Mouse (Mus musculus) heart, postnatal 10 days (tissue): Measurements from ENCODE around the gene Pkn3. TPM values are rescaled to one million over a fixed set of nuclear protein-coding genes. Genes with fewer than 3 reads are reported as not detected.
"Not testable (repeated sequence)": the region's sequence is repeated elsewhere in the genome, so short reads cannot be mapped to it uniquely, and the experiment has no call there.

Source experiments
- DNase-seq, 2 experiments: peaks; one replicate each; pipeline ENCODE4 v3.0.0; 2021
- intact Hi-C: fragments of 180-260 bp; cut with DNase I; formaldehyde crosslinking; loops from one replicate; pipeline ENCODE4 v1.15.1; 2025
- total RNA-seq, 2 experiments: library from RNA; stranded (reverse); gene quantifications; 2 replicates each; pipeline ENCODE4 v1.2.3; 2021

Pkn3 gene
- total RNA-seq, 2 experiments from 2014 or later, result 11.4 to 12.9 TPM

DNA sequence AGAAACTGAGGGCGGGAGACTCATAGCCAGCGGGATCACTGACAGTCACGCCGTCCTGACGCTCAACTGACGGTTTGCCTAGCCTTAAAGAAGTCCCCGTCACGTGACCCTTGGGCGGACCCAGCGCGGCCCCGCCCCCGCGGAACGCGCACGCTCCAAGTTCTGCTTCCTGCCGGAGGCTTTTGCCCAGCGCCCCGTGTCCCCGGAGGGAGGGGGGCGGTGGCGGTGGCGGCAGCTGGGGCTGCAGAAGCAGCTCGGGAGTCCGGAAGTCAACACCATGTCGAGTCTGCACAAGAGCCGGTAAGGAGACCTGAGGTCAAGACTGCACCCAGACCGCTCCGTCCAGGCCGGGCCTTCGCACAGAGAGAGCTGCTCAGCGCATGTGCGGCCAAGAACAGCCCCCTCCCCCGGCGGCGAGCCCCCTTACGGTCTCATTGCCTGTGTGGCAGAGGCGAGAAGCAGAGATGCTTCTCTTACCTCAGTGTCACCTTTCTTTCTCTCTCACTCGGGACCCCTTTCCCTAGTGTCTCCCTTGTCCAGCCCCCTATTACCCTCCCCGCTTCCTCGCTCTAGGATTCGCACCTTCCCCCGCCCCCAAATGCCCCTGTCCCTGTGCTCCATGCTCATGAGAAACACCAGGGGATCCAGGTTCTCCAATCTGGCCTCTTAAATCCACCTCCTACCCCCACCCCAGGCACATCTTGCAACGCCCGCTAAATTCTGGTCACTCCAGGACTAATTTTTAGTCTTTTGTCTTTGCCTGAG lies 56.3 kb downstream of the Pkn3 start, which contains the start of gene Tbc1d13:
TSS of gene Tbc1d13 (plus strand) at position 134 of the 765 bp plus-strand sequence.
- peak; percentile 99 for DNase-seq
- intact Hi-C loops, result loop anchor here (1.0 to 2.0 kb wide), 2 partner anchors 9 to 29 kb away; partner anchors contain the start of gene Zer1

DNA sequence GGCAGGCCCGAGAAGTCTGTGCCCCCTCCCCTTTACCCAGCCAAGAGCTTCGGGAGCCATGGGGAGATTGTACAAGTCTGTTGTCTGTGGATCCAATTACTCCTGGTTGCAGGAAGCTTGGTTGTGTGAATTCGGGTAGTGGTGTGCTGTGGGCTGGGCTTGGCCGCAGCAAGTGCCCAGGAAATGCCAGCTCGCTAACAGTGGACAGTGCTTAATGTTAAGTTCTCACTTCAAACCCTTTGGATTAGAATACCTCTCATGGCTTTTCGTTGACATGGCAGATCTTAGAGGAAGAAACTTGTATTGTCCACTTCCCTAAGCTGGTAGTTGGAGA lies 56.9 kb downstream of the Pkn3 start:
- intact Hi-C loops, result no loop called here
- no peak for DNase-seq

DNA sequence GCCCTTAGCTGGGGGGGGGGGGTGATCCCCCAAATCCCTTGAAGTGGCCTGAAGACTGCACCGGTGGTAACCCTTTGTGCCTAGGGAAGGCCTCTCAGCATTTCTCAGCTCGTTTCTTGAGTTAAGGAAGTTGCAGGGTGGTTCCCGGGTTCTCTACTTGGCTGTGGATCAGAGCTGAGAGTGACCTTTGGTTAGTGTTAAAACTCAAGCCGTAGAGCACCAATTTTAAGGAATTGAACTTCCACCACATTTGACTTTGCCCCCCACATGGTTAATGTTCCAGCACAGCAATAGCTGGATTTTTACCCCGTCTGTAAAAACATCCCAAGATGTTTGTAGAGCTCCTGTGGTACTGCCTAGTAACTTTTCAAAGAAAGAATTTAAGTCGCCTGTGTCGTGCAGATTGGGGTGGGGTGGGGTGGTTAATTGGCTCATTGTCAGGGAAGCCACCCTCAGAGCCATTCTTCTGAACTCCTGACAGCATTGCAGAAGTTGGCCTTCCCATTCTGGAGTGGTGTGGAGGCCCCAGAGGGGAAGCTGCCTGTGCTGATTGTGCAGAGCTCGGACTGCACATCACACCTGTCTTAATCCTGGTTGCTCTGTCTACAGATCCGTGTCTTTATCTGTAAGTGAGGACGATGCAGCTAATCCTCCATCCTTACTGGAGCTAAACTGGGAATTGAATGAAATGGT lies 57.6 kb downstream of the Pkn3 start:
- intact Hi-C loops, result no loop called here
- no peak for DNase-seq

DNA sequence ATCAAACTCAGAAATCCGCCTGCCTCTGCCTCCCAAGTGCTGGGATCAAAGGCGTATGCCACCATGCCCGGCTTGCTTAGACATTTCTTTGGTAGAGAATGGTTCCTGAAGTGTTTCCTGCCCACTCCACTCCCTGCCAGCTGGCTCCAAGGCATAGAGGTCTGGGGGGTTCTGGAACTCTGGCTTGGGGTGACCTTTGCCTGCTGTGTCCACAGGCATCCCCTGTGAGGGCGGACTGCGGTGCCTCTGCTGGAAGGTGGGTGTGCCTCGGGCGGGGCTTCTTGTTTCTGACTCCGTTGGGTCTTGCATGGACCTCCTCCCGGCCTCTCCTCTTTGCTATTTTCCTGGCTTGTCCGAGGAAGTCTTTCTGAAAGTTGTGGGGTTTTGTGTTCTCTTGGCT lies 59.0 kb downstream of the Pkn3 start:
- DNase-seq, result no peak
- intact Hi-C loops, result no loop called here

DNA sequence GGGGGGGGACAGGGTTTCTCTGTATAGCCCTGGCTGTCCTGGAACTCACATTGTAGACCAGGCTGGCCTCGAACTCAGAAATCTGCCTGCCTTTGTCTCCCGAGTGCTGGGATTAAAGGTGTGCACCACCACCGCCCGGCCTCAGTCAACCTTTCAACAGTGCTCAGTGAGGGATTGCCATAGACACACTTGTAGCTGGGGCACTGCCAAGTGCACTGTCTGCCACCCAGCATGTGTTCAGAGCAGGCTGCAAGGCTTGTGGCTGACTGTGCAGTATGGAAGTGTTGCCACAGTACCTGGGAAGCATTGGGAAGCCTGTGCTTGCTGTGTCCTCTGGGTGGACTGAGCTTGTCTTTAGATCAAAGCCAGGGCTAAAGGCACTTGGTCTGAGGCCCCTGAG lies 62.5 kb downstream of the Pkn3 start:
- intact Hi-C loops, DNase-seq: not testable (repeated sequence)

Other genes starting within 250 kb of the Pkn3 start
- gene Cercam, start 208.5 kb upstream of the Pkn3 start, total RNA-seq, result 10 to 100 TPM; 13.0 to 13.9 TPM
- 10 to 100 TPM; 30.5 to 33.8 TPM for gene Odf2, start 188.5 kb upstream of the Pkn3 start, total RNA-seq
- 10 to 100 TPM; 26.0 to 26.2 TPM for gene Gle1, start 142.3 kb upstream of the Pkn3 start, total RNA-seq
- gene Sptan1, start 112.1 kb upstream of the Pkn3 start, total RNA-seq, result 100 to 1,000 TPM; 334 to 351 TPM
- 10 to 100 TPM in 1 of 2 experiments, 1 to 10 TPM in 1; 9.1 to 11.6 TPM for gene Wdr34, start 28.8 kb upstream of the Pkn3 start, total RNA-seq
- 100 to 1,000 TPM; 131 to 149 TPM for gene Set, start 20.3 kb upstream of the Pkn3 start, total RNA-seq
- 1 to 10 TPM; 7.5 to 7.8 TPM for gene Zdhhc12, start 16.0 kb downstream of the Pkn3 start, total RNA-seq
- gene Zer1, start 46.9 kb downstream of the Pkn3 start, total RNA-seq, result 10 to 100 TPM; 25.7 to 26.7 TPM
- gene Tbc1d13, start 56.1 kb downstream of the Pkn3 start, total RNA-seq, result 10 to 100 TPM; 19.7 to 24.1 TPM
- 10 to 100 TPM; 59.1 to 60.2 TPM for gene Endog, start 93.8 kb downstream of the Pkn3 start, total RNA-seq
- gene Spout1, start 100.8 kb downstream of the Pkn3 start, total RNA-seq, result 1 to 10 TPM; 7.0 to 7.1 TPM
- 10 to 100 TPM; 44.5 to 44.6 TPM for gene Kyat1, start 128.2 kb downstream of the Pkn3 start, total RNA-seq
- 10 to 100 TPM; 72.1 to 91.7 TPM for gene Lrrc8a, start 160.0 kb downstream of the Pkn3 start, total RNA-seq
- gene Gm28035, start 162.9 kb downstream of the Pkn3 start, total RNA-seq, result 1 to 10 TPM; 1.3 to 2.7 TPM
- gene Phyhd1, start 188.5 kb downstream of the Pkn3 start, total RNA-seq, result 10 to 100 TPM; 26.3 to 29.3 TPM
- gene Gm28038, start 203.4 kb downstream of the Pkn3 start, total RNA-seq, result not detected
- gene Dolk, start 208.7 kb downstream of the Pkn3 start, total RNA-seq, result 10 to 100 TPM; 25.9 to 28.6 TPM
- gene Nup188, start 208.7 kb downstream of the Pkn3 start, total RNA-seq, result 10 to 100 TPM; 25.1 to 26.6 TPM